Mouse (Mus musculus): ENCODE measurements around the gene Slit3. TPM values are rescaled to one million over a fixed set of nuclear protein-coding genes. Genes with fewer than 3 reads are reported as not detected.

The Slit3 gene
- polyA plus RNA-seq, 1 experiment, result 6.4 TPM

GRCm38 (mm10) chr11:35704381-35704780, 583.4 kb downstream of the Slit3 start:
- Histone ChIP-seq H3K27me3 (ENCODE audit: control insufficient read depth, insufficient read depth, low read length) (no peaks in the 10 kb centered on the region), H3K4me3 (ENCODE audit: control insufficient read depth, insufficient read depth, low read length) (no peak overlapping the region), H3K4me1 (replicated peaks; ENCODE audit: control insufficient read depth, insufficient read depth, low read length) (no peaks in the 10 kb centered on the region), H3K27ac (ENCODE audit: control insufficient read depth, insufficient read depth, low read length) (no peak overlapping the region), H3K36me3 (ENCODE audit: control insufficient read depth, insufficient read depth, low read length) (no peaks in the 10 kb centered on the region)
- 95% methylated on average over 13 of the region's 13 CpGs for WGBS
- no peak for TF ChIP-seq POLR2A (IDR thresholded peaks at IDR 0.05; ENCODE audit: control insufficient read depth, extremely low read depth, insufficient read depth, low read length, poor library complexity)
- no peak for TF ChIP-seq CTCF (IDR thresholded peaks at IDR 0.05; ENCODE audit: borderline replicate concordance, control insufficient read depth, extremely low read depth, insufficient read depth, low read length, poor library complexity)
- no peak for DNase-seq

DNA sequence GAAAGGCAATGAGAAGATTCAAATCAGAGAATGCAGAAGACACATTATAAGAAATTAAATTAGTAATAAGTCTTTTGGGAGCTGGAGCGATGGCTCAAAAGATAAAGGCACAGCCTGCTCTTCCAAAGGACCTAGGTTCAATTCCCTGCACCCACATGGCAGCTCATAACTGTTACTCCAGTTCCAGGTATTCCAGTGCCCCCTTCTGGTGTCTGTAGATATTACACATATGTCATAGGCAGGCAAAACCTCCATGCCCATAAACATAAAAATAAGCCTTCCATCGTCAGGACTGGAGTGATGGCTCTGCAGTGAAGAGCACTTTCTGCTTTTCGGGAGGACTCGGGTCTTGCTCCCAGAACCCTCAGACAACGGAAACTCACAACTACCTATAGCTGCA, 583.9 kb downstream of the Slit3 start:
- Histone ChIP-seq H3K4me3 (ENCODE audit: control insufficient read depth, insufficient read depth, low read length) (no peak overlapping the region), H3K36me3 (ENCODE audit: control insufficient read depth, insufficient read depth, low read length) (no peaks in the 10 kb centered on the region), H3K27ac (ENCODE audit: control insufficient read depth, insufficient read depth, low read length) (no peak overlapping the region), H3K27me3 (ENCODE audit: control insufficient read depth, insufficient read depth, low read length) (no peaks in the 10 kb centered on the region), H3K4me1 (replicated peaks; ENCODE audit: control insufficient read depth, insufficient read depth, low read length) (no peaks in the 10 kb centered on the region)
- no peak for TF ChIP-seq CTCF (IDR thresholded peaks at IDR 0.05; ENCODE audit: borderline replicate concordance, control insufficient read depth, extremely low read depth, insufficient read depth, low read length, poor library complexity)
- no peak for TF ChIP-seq POLR2A (IDR thresholded peaks at IDR 0.05; ENCODE audit: control insufficient read depth, extremely low read depth, insufficient read depth, low read length, poor library complexity)
- WGBS, result 99% methylated on average over 5 of the region's 5 CpGs
- DNase-seq, result no peak

DNA sequence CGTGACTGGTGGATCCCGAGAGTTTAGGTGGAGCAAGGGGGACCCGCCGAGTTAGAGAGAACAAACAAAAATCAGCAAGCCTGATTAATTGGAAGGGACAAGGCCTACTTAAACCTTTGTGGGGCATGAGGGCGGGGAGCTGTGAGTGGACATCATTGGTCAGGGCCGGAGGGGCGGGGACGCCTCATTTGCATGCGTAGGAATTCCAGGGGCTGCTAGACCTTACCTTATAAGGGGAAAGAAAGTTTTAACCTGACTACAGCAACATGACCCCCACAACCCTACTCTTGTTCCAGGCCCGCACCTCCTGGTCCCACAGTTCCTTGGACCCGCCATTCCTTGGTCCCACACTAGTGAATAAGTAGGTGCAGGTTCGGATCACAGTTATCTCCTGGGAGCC, 586.4 kb downstream of the Slit3 start:
- TF ChIP-seq POLR2A (IDR thresholded peaks at IDR 0.05; ENCODE audit: control insufficient read depth, extremely low read depth, insufficient read depth, low read length, poor library complexity), result no peak
- TF ChIP-seq CTCF (IDR thresholded peaks at IDR 0.05; ENCODE audit: borderline replicate concordance, control insufficient read depth, extremely low read depth, insufficient read depth, low read length, poor library complexity), result no peak

GRCm38 (mm10) chr11:35711314-35711713, 590.3 kb downstream of the Slit3 start:
- WGBS, result 76% methylated on average over 6 of the region's 6 CpGs
- no peak for TF ChIP-seq POLR2A (IDR thresholded peaks at IDR 0.05; ENCODE audit: control insufficient read depth, extremely low read depth, insufficient read depth, low read length, poor library complexity)
- TF ChIP-seq CTCF (IDR thresholded peaks at IDR 0.05; ENCODE audit: borderline replicate concordance, control insufficient read depth, extremely low read depth, insufficient read depth, low read length, poor library complexity), result no peak

More for the DNA sequence above, 586.4 kb downstream of the Slit3 start:
- DNase-seq, result no peak
- Histone ChIP-seq H3K27me3 (ENCODE audit: control insufficient read depth, insufficient read depth, low read length) (no peaks in the 10 kb centered on the region), H3K27ac (ENCODE audit: control insufficient read depth, insufficient read depth, low read length) (no peak overlapping the region), H3K4me1 (replicated peaks; ENCODE audit: control insufficient read depth, insufficient read depth, low read length) (no peaks in the 10 kb centered on the region), H3K36me3 (ENCODE audit: control insufficient read depth, insufficient read depth, low read length) (no peaks in the 10 kb centered on the region), H3K4me3 (ENCODE audit: control insufficient read depth, insufficient read depth, low read length) (no peak overlapping the region)
- 97% methylated on average over 12 of the region's 12 CpGs for WGBS

DNA sequence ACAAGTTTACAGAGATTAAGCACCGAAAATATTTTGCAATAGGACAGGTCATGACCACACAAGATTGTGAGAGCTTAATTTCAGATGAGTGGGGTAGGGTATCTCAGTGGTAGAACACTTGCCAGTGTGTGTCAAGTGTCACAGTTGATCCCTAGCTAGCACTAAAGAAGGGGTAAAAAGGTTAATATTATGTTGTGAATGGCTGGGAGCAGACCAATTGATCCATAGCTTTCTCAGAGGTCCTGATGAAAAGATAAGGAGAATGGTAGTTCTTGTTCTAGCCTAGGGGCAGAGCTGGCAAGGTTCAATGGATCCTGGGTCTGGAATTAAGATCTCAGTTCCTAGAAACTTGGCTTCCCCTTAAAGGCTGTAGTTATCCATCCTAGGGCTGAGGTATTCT, 597.9 kb downstream of the Slit3 start:
- no peak for TF ChIP-seq POLR2A (IDR thresholded peaks at IDR 0.05; ENCODE audit: control insufficient read depth, extremely low read depth, insufficient read depth, low read length, poor library complexity)
- no peak for TF ChIP-seq CTCF (IDR thresholded peaks at IDR 0.05; ENCODE audit: borderline replicate concordance, control insufficient read depth, extremely low read depth, insufficient read depth, low read length, poor library complexity)
- no peak overlapping the region for H3K27ac ChIP-seq (ENCODE audit: control insufficient read depth, insufficient read depth, low read length)
- H3K4me3 ChIP-seq (ENCODE audit: control insufficient read depth, insufficient read depth, low read length), result no peak overlapping the region
- H3K27me3 ChIP-seq (ENCODE audit: control insufficient read depth, insufficient read depth, low read length), result no peaks in the 10 kb centered on the region
- H3K36me3 ChIP-seq (ENCODE audit: control insufficient read depth, insufficient read depth, low read length), result no peaks in the 10 kb centered on the region
- no peaks in the 10 kb centered on the region for H3K4me1 ChIP-seq (replicated peaks; ENCODE audit: control insufficient read depth, insufficient read depth, low read length)
- no peak for DNase-seq
- WGBS, result 73% methylated on average over 1 of the region's 1 CpGs

More at GRCm38 (mm10) chr11:35711314-35711713, 590.3 kb downstream of the Slit3 start:
- DNase-seq, result no peak
- no peak overlapping the region for H3K4me3 ChIP-seq (ENCODE audit: control insufficient read depth, insufficient read depth, low read length)
- H3K36me3 ChIP-seq (ENCODE audit: control insufficient read depth, insufficient read depth, low read length), result no peaks in the 10 kb centered on the region
- H3K27me3 ChIP-seq (ENCODE audit: control insufficient read depth, insufficient read depth, low read length), result no peaks in the 10 kb centered on the region
- no peak overlapping the region for H3K27ac ChIP-seq (ENCODE audit: control insufficient read depth, insufficient read depth, low read length)
- H3K4me1 ChIP-seq (replicated peaks; ENCODE audit: control insufficient read depth, insufficient read depth, low read length), result no peaks in the 10 kb centered on the region

DNA sequence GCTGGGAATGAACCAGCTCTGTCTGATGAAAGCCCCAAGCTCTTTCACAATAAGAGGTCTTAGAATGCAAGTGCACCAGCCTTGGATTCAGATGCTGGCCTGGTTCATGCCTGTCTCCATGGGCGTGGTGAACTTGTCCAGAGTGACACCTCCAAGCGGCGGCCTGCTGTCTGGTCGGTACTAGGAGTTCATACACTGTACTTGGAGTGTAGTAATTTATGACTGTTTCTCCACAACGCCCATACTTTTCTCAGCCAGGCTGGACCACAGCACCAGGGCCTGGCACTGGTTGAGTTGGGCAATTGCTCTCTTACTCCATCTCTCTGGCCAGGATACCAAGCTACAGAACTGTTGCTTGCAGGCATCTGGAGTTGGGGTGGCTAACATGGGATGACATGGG, 602.9 kb downstream of the Slit3 start:
- TF ChIP-seq POLR2A (IDR thresholded peaks at IDR 0.05; ENCODE audit: control insufficient read depth, extremely low read depth, insufficient read depth, low read length, poor library complexity), result no peak
- no peak for TF ChIP-seq CTCF (IDR thresholded peaks at IDR 0.05; ENCODE audit: borderline replicate concordance, control insufficient read depth, extremely low read depth, insufficient read depth, low read length, poor library complexity)
- 92% methylated on average over 5 of the region's 5 CpGs for WGBS
- no peak overlapping the region for H3K27ac ChIP-seq (ENCODE audit: control insufficient read depth, insufficient read depth, low read length)
- H3K4me3 ChIP-seq (ENCODE audit: control insufficient read depth, insufficient read depth, low read length), result no peak overlapping the region
- H3K4me1 ChIP-seq (replicated peaks; ENCODE audit: control insufficient read depth, insufficient read depth, low read length), result no peaks in the 10 kb centered on the region
- no peaks in the 10 kb centered on the region for H3K36me3 ChIP-seq (ENCODE audit: control insufficient read depth, insufficient read depth, low read length)
- no peak for DNase-seq
- no peaks in the 10 kb centered on the region for H3K27me3 ChIP-seq (ENCODE audit: control insufficient read depth, insufficient read depth, low read length)

- no peak for DNase-seq
- 91% methylated on average over 8 of the region's 8 CpGs for WGBS
- no peaks in the 10 kb centered on the region for H3K27me3 ChIP-seq (ENCODE audit: control insufficient read depth, insufficient read depth, low read length)
Observed at GRCm38 (mm10) chr11:35726341-35726846, 605.4 kb downstream of the Slit3 start.

More at GRCm38 (mm10) chr11:35726341-35726846, 605.4 kb downstream of the Slit3 start:
- TF ChIP-seq POLR2A (IDR thresholded peaks at IDR 0.05; ENCODE audit: control insufficient read depth, extremely low read depth, insufficient read depth, low read length, poor library complexity), result no peak
- no peak for TF ChIP-seq CTCF (IDR thresholded peaks at IDR 0.05; ENCODE audit: borderline replicate concordance, control insufficient read depth, extremely low read depth, insufficient read depth, low read length, poor library complexity)
- no peak overlapping the region for H3K27ac ChIP-seq (ENCODE audit: control insufficient read depth, insufficient read depth, low read length)
- H3K4me1 ChIP-seq (replicated peaks; ENCODE audit: control insufficient read depth, insufficient read depth, low read length), result no peaks in the 10 kb centered on the region
- H3K4me3 ChIP-seq (ENCODE audit: control insufficient read depth, insufficient read depth, low read length), result no peak overlapping the region
- no peaks in the 10 kb centered on the region for H3K36me3 ChIP-seq (ENCODE audit: control insufficient read depth, insufficient read depth, low read length)

Data from thymus, adult 2 months (tissue).